Mouse (Mus musculus): ENCODE measurements around the gene Bud13. TPM values are rescaled to one million over a fixed set of nuclear protein-coding genes. Genes with fewer than 3 reads are reported as not detected.

The Bud13 gene
- 24.9 and 25.8 TPM in 2 replicates for polyA plus RNA-seq (2016; fragmentation: Nextera tagmentation; extraction: Ambion mirVana)

- peaks cover 8% of the 10 kb centered on the region for H3K4me1 ChIP-seq
- H3K36me3 ChIP-seq (replicated peaks) = peaks cover 56% of the 10 kb centered on the region
- peak within 1 kb of the TSS; percentile 93 for H3K4me3 ChIP-seq (replicated peaks)
- under 1% methylated on average over 55 of the region's 55 CpGs for WGBS
- ATAC-seq (ENCODE audit: low FRiP score) = peak; percentile 91
- H3K9ac ChIP-seq = peak within 1 kb of the TSS; percentile 92
- no peaks in the 10 kb centered on the region for H3K9me3 ChIP-seq
- H3K27me3 ChIP-seq = no peaks in the 10 kb centered on the region
- peak within 1 kb of the TSS; percentile 61 for H3K4me2 ChIP-seq
- H3K27ac ChIP-seq = peak within 1 kb of the TSS; percentile 81
Measured at GRCm38 (mm10) chr9:46282631-46283436, at the start of gene Bud13. Bud13 (plus strand) TSS chr9:46283008.

GRCm38 (mm10) chr9:46235196-46235595 is 47.6 kb upstream of the Bud13 start:
- no peaks in the 10 kb centered on the region for H3K36me3 ChIP-seq (replicated peaks)
- no peak overlapping the region for H3K9ac ChIP-seq
- no peak for ATAC-seq (ENCODE audit: low FRiP score)
- no peak overlapping the region for H3K4me3 ChIP-seq (replicated peaks)
- H3K4me1 ChIP-seq = peaks cover 7% of the 10 kb centered on the region
- no peaks in the 10 kb centered on the region for H3K9me3 ChIP-seq
- no peak overlapping the region for H3K4me2 ChIP-seq
- no peak overlapping the region for H3K27ac ChIP-seq
- 85% methylated on average over 6 of the region's 6 CpGs for WGBS
- H3K27me3 ChIP-seq = 0 out of 2 replicates have a peak, but pooled peaks cover 12% of the 10 kb centered on the region

- H3K27ac ChIP-seq = no peak within 1 kb of the TSS
- H3K4me2 ChIP-seq = no peak within 1 kb of the TSS
- H3K4me1 ChIP-seq = peaks cover 5% of the 10 kb centered on the region
- 0 out of 2 replicates have a peak, but pooled peaks cover 12% of the 10 kb centered on the region for H3K27me3 ChIP-seq
- H3K36me3 ChIP-seq (replicated peaks) = no peaks in the 10 kb centered on the region
- no peak within 1 kb of the TSS for H3K9ac ChIP-seq
- no peaks in the 10 kb centered on the region for H3K9me3 ChIP-seq
- no peak for ATAC-seq (ENCODE audit: low FRiP score)
- no peak within 1 kb of the TSS for H3K4me3 ChIP-seq (replicated peaks)
Measured at GRCm38 (mm10) chr9:46235596-46235648, 47.4 kb upstream of the Bud13 start, which contains the start of gene Apoc3. Apoc3 (minus strand) TSS chr9:46235636.

DNA sequence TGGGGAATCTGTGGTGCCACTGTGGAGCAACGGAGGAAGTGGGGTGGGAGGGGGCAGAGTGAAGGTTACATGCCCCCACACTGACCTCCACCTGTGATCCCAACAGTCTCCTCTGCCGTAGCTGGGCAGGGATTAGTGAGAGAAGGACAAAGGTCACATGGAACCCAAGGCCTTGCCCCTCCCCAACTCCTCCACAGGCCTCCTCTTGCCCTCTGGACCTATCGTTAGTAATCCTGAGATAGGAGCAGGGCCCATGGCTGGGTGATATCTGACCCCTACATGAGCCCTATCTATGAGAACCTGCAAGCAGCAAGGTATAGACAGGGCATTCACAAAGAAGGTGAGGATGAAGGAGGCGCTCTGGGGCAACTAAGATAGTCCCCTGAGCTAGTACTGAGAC is 47.2 kb upstream of the Bud13 start:
- H3K4me2 ChIP-seq = no peak overlapping the region
- H3K4me1 ChIP-seq = peaks cover 2% of the 10 kb centered on the region
- no peak overlapping the region for H3K9ac ChIP-seq
- 41% methylated on average over 4 of the region's 4 CpGs for WGBS
- ATAC-seq (ENCODE audit: low FRiP score) = no peak
- H3K36me3 ChIP-seq (replicated peaks) = no peaks in the 10 kb centered on the region
- no peaks in the 10 kb centered on the region for H3K9me3 ChIP-seq
- H3K4me3 ChIP-seq (replicated peaks) = no peak overlapping the region
- no peak overlapping the region for H3K27ac ChIP-seq
- H3K27me3 ChIP-seq = 0 out of 2 replicates have a peak, but pooled peaks cover 11% of the 10 kb centered on the region

DNA sequence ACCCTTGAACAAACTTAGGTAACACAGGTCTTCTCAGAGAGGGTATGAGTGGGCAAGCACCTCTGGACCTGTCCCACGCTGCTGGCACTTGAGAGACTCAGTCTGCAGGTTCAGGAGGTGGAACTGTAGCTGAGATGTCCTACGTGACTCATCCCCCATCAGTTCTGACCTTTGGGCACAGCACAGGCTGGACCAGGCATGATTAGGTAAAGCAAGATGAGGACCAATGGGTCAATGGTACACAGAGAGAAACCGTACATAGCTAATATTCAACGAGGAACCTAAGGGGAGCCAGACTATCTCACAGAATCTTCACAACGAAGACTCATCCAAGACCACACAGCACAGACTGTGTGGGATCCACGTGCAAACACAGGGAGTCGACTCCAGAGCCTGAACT is 44.0 kb upstream of the Bud13 start:
- H3K27me3 ChIP-seq = no peaks in the 10 kb centered on the region
- no peak overlapping the region for H3K4me3 ChIP-seq (replicated peaks)
- WGBS = 89% methylated on average over 7 of the region's 7 CpGs

GRCm38 (mm10) chr9:46240526-46241153 is 42.2 kb upstream of the Bud13 start, which contains the start of gene Apoa4:
Apoa4 (plus strand) TSS chr9:46240696.
- Histone ChIP-seq H3K27ac (no peak within 1 kb of the TSS), H3K36me3 (replicated peaks) (no peaks in the 10 kb centered on the region), H3K27me3 (peaks cover 3% of the 10 kb centered on the region; the same call in 1 of the 2 replicates), H3K4me1 (no peaks in the 10 kb centered on the region), H3K9ac (no peak within 1 kb of the TSS), H3K4me2 (no peak within 1 kb of the TSS), H3K9me3 (no peaks in the 10 kb centered on the region), H3K4me3 (replicated peaks) (no peak within 1 kb of the TSS)
- 73% methylated on average over 7 of the region's 7 CpGs for WGBS
- no peak for ATAC-seq (ENCODE audit: low FRiP score)

More for the DNA sequence above, 44.0 kb upstream of the Bud13 start:
- Histone ChIP-seq H3K9ac (no peak overlapping the region), H3K4me2 (no peak overlapping the region), H3K9me3 (no peaks in the 10 kb centered on the region), H3K27ac (no peak overlapping the region), H3K36me3 (replicated peaks) (no peaks in the 10 kb centered on the region), H3K4me1 (no peaks in the 10 kb centered on the region)
- ATAC-seq (ENCODE audit: low FRiP score) = no peak

DNA sequence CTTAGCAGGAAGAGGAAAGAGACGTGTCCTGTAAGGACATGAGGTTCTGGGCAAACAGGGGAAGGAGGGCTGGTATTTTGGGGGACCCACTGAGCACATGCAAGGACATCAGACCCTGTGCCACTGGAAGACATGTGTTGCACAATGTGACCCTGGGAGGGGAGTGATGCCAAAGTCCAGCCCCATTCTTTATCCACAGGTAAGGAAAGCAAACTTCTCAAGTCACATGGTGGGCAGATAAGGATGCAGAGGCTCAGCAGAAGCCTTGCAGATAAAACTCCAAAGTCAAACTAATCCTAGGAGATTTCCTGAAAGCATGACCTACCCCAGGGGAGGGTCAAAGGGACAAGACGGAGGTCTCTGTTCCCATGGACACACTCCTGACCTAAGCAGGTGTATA is 41.0 kb upstream of the Bud13 start:
- no peak overlapping the region for H3K9ac ChIP-seq
- H3K36me3 ChIP-seq (replicated peaks) = no peaks in the 10 kb centered on the region
- no peaks in the 10 kb centered on the region for H3K4me1 ChIP-seq
- WGBS = 85% methylated on average over 2 of the region's 2 CpGs
- ATAC-seq (ENCODE audit: low FRiP score) = no peak
- no peak overlapping the region for H3K4me3 ChIP-seq (replicated peaks)
- peaks cover 3% of the 10 kb centered on the region; the same call in 1 of the 2 replicates for H3K27me3 ChIP-seq
- H3K27ac ChIP-seq = no peak overlapping the region
- no peak overlapping the region for H3K4me2 ChIP-seq
- H3K9me3 ChIP-seq = no peaks in the 10 kb centered on the region

- Histone ChIP-seq H3K9me3 (no peaks in the 10 kb centered on the region), H3K27me3 (peaks cover 3% of the 10 kb centered on the region; the same call in 1 of the 2 replicates), H3K36me3 (replicated peaks) (no peaks in the 10 kb centered on the region), H3K9ac (no peak overlapping the region), H3K4me2 (no peak overlapping the region), H3K4me3 (replicated peaks) (no peak overlapping the region), H3K27ac (no peak overlapping the region), H3K4me1 (no peaks in the 10 kb centered on the region)
- ATAC-seq (ENCODE audit: low FRiP score) = no peak
- 65% methylated on average over 4 of the region's 4 CpGs for WGBS
Measured at GRCm38 (mm10) chr9:46243122-46243521, 39.7 kb upstream of the Bud13 start.

GRCm38 (mm10) chr9:46243584-46243983 is 39.2 kb upstream of the Bud13 start:
- Histone ChIP-seq H3K4me3 (replicated peaks) (no peak overlapping the region), H3K9me3 (no peaks in the 10 kb centered on the region), H3K36me3 (replicated peaks) (no peaks in the 10 kb centered on the region), H3K4me2 (no peak overlapping the region), H3K9ac (no peak overlapping the region), H3K27ac (no peak overlapping the region), H3K4me1 (no peaks in the 10 kb centered on the region), H3K27me3 (peaks cover 3% of the 10 kb centered on the region; the same call in 1 of the 2 replicates)
- 45% methylated on average over 8 of the region's 8 CpGs for WGBS
- no peak for ATAC-seq (ENCODE audit: low FRiP score)

- Histone ChIP-seq H3K4me3 (replicated peaks) (no peak overlapping the region), H3K4me1 (no peaks in the 10 kb centered on the region), H3K9ac (no peak overlapping the region), H3K4me2 (no peak overlapping the region), H3K27me3 (peaks cover 3% of the 10 kb centered on the region; the same call in 1 of the 2 replicates), H3K27ac (no peak overlapping the region), H3K9me3 (no peaks in the 10 kb centered on the region), H3K36me3 (replicated peaks) (no peaks in the 10 kb centered on the region)
- ATAC-seq (ENCODE audit: low FRiP score) = no peak
- WGBS = 31% methylated on average over 11 of the region's 11 CpGs
Measured at GRCm38 (mm10) chr9:46246752-46247324, 36.0 kb upstream of the Bud13 start.

- WGBS = 91% methylated on average over 7 of the region's 7 CpGs
- Histone ChIP-seq H3K9ac (no peak overlapping the region), H3K9me3 (no peaks in the 10 kb centered on the region), H3K4me2 (no peak overlapping the region), H3K36me3 (replicated peaks) (no peaks in the 10 kb centered on the region), H3K27me3 (no peaks in the 10 kb centered on the region), H3K4me3 (replicated peaks) (no peak overlapping the region), H3K27ac (no peak overlapping the region), H3K4me1 (no peaks in the 10 kb centered on the region)
- no peak for ATAC-seq (ENCODE audit: low FRiP score)
Measured at GRCm38 (mm10) chr9:46256177-46256576, 26.6 kb upstream of the Bud13 start.

DNA sequence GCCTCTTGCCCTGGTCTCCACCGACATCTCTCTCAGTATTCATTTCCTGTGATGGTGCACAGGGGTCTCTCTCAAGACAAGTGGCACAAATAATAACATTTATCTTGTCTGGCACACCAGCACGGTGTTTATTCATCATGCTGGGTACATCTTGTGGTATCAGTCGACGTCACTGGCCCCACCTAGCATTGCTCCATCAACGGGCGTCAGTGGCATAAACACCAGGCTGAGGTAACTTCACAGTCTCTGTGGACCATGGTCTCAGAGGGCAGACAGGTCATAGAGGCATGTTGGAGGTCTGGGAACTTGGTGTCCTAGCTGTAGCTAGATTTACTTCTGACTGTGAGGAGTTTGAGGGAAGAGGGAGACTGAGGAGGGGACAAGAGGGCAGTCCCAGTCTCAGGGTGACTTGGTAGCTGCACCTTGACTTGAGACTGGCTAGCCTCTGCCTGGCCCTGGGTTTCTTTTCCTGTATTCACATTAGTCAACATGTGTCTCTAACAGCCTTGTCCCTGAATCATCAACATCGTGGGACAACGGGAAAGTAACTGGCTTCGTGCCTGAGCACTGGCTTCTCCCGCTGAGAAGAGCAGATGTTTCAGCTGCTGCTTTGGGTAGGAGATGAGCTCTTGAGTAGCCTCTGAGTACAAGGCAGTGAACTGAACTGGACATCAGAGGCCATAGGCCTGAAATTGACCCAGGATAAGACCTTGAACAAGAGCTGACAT is 26.0 kb upstream of the Bud13 start:
- Histone ChIP-seq H3K4me1 (no peaks in the 10 kb centered on the region), H3K9me3 (no peaks in the 10 kb centered on the region), H3K27ac (no peak overlapping the region), H3K27me3 (no peaks in the 10 kb centered on the region), H3K36me3 (replicated peaks) (no peaks in the 10 kb centered on the region), H3K4me2 (no peak overlapping the region), H3K9ac (no peak overlapping the region), H3K4me3 (replicated peaks) (no peak overlapping the region)
- WGBS = 91% methylated on average over 10 of the region's 10 CpGs
- ATAC-seq (ENCODE audit: low FRiP score) = no peak

Measured in forebrain, embryonic 12.5 days (tissue).